Mouse (Mus musculus) heart, postnatal 0 days (tissue): ENCODE results near the gene Pole. TPM values are rescaled to one million over a fixed set of nuclear protein-coding genes. Genes with fewer than 3 reads are reported as not detected.

Experiments
- ATAC-seq: fragments of 200-750 bp; cut with Nextera tagmentation; 2 replicates; pipeline ENCODE4 v1.8.0; 2017; ENCODE audit warnings: low read depth, moderate number of reproducible peaks, moderate library complexity; ENCODE audit not compliant: insufficient read depth
- DNase-seq: peaks from one replicate; pipeline ENCODE4 v3.0.0-alpha.2; 2016; ENCODE audit warnings: low spot score
- H3K27ac ChIP-seq: fragments of 300-500 bp; sonication (generic); 2 replicates; pipeline ENCODE4 v1.5.1; 2014; ENCODE audit warnings: low read depth, mild to moderate bottlenecking
- H3K27me3 ChIP-seq: fragments of 300-500 bp; sonication (generic); 2 replicates; pipeline ENCODE4 v1.6.1; 2014; ENCODE audit warnings: low read length, mixed read lengths; ENCODE audit not compliant: control insufficient read depth, insufficient read depth
- H3K36me3 ChIP-seq: fragments of 300-500 bp; sonication (generic); replicated peaks from 2 replicates; pipeline ENCODE4 v1.6.1; 2014; ENCODE audit warnings: low read length, mixed read lengths; ENCODE audit not compliant: control insufficient read depth, insufficient read depth
- H3K4me1 ChIP-seq: fragments of 300-500 bp; sonication (generic); 2 replicates; pipeline ENCODE4 v1.6.1; 2014; ENCODE audit warnings: antibody characterized with exemption; ENCODE audit not compliant: control insufficient read depth, insufficient read depth
- H3K4me2 ChIP-seq: fragments of 300-500 bp; sonication (generic); 2 replicates; pipeline ENCODE4 v1.6.1; 2014; ENCODE audit warnings: low read depth, mild to moderate bottlenecking, low read length, moderate library complexity
- H3K4me3 ChIP-seq: fragments of 300-500 bp; sonication (generic); 2 replicates; pipeline ENCODE4 v1.5.1; 2014; ENCODE audit warnings: low read depth, low read length
- H3K9ac ChIP-seq: fragments of 300-500 bp; sonication (generic); replicated peaks from 2 replicates; pipeline ENCODE4 v1.6.1; 2014; ENCODE audit warnings: low read depth, low read length, mixed read lengths
- H3K9me3 ChIP-seq: fragments of 300-500 bp; sonication (generic); replicated peaks from 2 replicates; pipeline ENCODE4 v1.6.1; 2016; ENCODE audit warnings: low read length; ENCODE audit not compliant: control insufficient read depth
- CTCF ChIP-seq: IDR thresholded peaks from 2 replicates; pipeline ENCODE4 v1.5.1; 2016; ENCODE audit warnings: antibody characterized with exemption, control low read depth, low read depth
- EP300 ChIP-seq: IDR thresholded peaks from 2 replicates; pipeline ENCODE4 v1.6.1; 2016; ENCODE audit warnings: antibody characterized with exemption, low read depth
- WGBS: fragments of 180-500 bp; shearing (Covaris S2); extraction: QIAGEN DNeasy Blood & Tissue Kit; methylation state at CpG from one replicate; pipeline ENCODE4 v1.1.7; 2014; 5-methylcytosine and 5-hydroxymethylcytosine counted together
- polyA plus RNA-seq: library from polyadenylated mRNA; unstranded; fragments of >200 nt; fragmentation: Nextera tagmentation; extraction: Ambion mirVana; gene quantifications from 2 replicates; pipeline ENCODE4 v1.2.1, GENCODE M21; 2015
- total RNA-seq: library from RNA; depleted of rRNA; stranded (reverse); fragments of >200 nt; gene quantifications from 2 replicates; pipeline ENCODE4 v1.2.3, GENCODE M21; 2014; ENCODE audit warnings: low replicate concordance

Pole gene
- total and polyA plus RNA-seq, 2 experiments from 2014 or later = 3.6 to 12.8 TPM

GRCm38 (mm10) chr5:110274147-110274546 lies 12.0 kb upstream of the Pole start:
- H3K4me2 ChIP-seq = no peak overlapping the region
- no peak for ATAC-seq
- TF ChIP-seq EP300 (no peak), CTCF (no peak)
- no peak overlapping the region for H3K4me3 ChIP-seq
- H3K4me1 ChIP-seq = no peaks in the 10 kb centered on the region
- 75% methylated on average over 4 of the region's 4 CpGs for WGBS
- H3K9ac ChIP-seq = no peak overlapping the region
- no peak overlapping the region for H3K27ac ChIP-seq
- DNase-seq = no peak
- H3K9me3 ChIP-seq = no peaks in the 10 kb centered on the region
- no peaks in the 10 kb centered on the region for H3K27me3 ChIP-seq
- peaks cover 4% of the 10 kb centered on the region; the same call in 1 of the 2 replicates for H3K36me3 ChIP-seq

- no peak overlapping the region for H3K4me2 ChIP-seq
- no peaks in the 10 kb centered on the region for H3K4me1 ChIP-seq
- no peak overlapping the region for H3K4me3 ChIP-seq
- TF ChIP-seq CTCF = no peak
- TF ChIP-seq EP300 = no peak
- H3K36me3 ChIP-seq = peaks cover 4% of the 10 kb centered on the region; the same call in 1 of the 2 replicates
- no peak overlapping the region for H3K27ac ChIP-seq
- no peaks in the 10 kb centered on the region for H3K27me3 ChIP-seq
- H3K9ac ChIP-seq = no peak overlapping the region
- DNase-seq (no peak), ATAC-seq (no peak)
- WGBS = 61% methylated on average over 2 of the region's 2 CpGs
- H3K9me3 ChIP-seq = no peaks in the 10 kb centered on the region
Measured at GRCm38 (mm10) chr5:110274846-110275245, 11.3 kb upstream of the Pole start.

- TF ChIP-seq EP300 = no peak
- no peak for TF ChIP-seq CTCF
- Histone ChIP-seq H3K9me3 (no peaks in the 10 kb centered on the region), H3K4me1 (no peaks in the 10 kb centered on the region), H3K36me3 (peaks cover 4% of the 10 kb centered on the region; the same call in 1 of the 2 replicates), H3K27me3 (no peaks in the 10 kb centered on the region), H3K4me2 (no peak overlapping the region), H3K9ac (no peak overlapping the region), H3K27ac (no peak overlapping the region), H3K4me3 (no peak overlapping the region)
- ATAC-seq = no peak
- no peak for DNase-seq
- 71% methylated on average over 2 of the region's 2 CpGs for WGBS
Measured at GRCm38 (mm10) chr5:110276391-110276790, 9.7 kb upstream of the Pole start.

- no peak overlapping the region for H3K27ac ChIP-seq
- H3K36me3 ChIP-seq = peaks cover 4% of the 10 kb centered on the region; the same call in 1 of the 2 replicates
- H3K4me2 ChIP-seq = no peak overlapping the region
- no peak for TF ChIP-seq EP300
- TF ChIP-seq CTCF = no peak
- DNase-seq (no peak), ATAC-seq (no peak)
- no peaks in the 10 kb centered on the region for H3K27me3 ChIP-seq
- H3K9ac ChIP-seq = no peak overlapping the region
- no peak overlapping the region for H3K4me3 ChIP-seq
- no peaks in the 10 kb centered on the region for H3K4me1 ChIP-seq
- WGBS = 84% methylated on average over 1 of the region's 1 CpGs
- H3K9me3 ChIP-seq = no peaks in the 10 kb centered on the region
Measured at GRCm38 (mm10) chr5:110276910-110277309, 9.2 kb upstream of the Pole start.

- Histone ChIP-seq H3K4me2 (no peak overlapping the region), H3K9ac (no peak overlapping the region), H3K4me3 (no peak overlapping the region), H3K27ac (no peak overlapping the region), H3K9me3 (no peaks in the 10 kb centered on the region), H3K36me3 (peaks cover 4% of the 10 kb centered on the region; the same call in 1 of the 2 replicates), H3K27me3 (no peaks in the 10 kb centered on the region), H3K4me1 (peaks cover 9% of the 10 kb centered on the region)
- ATAC-seq = no peak
- no peak for DNase-seq
- WGBS = 64% methylated on average over 2 of the region's 2 CpGs
- TF ChIP-seq EP300 (no peak), CTCF (no peak)
Measured at GRCm38 (mm10) chr5:110281984-110282383, 4.1 kb upstream of the Pole start.

- H3K4me3 ChIP-seq = peak overlapping the region; percentile 71
- peaks cover 9% of the 10 kb centered on the region for H3K4me1 ChIP-seq
- H3K4me2 ChIP-seq = peak overlapping the region; percentile 79
- peak; percentile 42 for TF ChIP-seq CTCF
- no peak for TF ChIP-seq EP300
- no peaks in the 10 kb centered on the region for H3K9me3 ChIP-seq
- no peaks in the 10 kb centered on the region for H3K27me3 ChIP-seq
- DNase-seq (peak; percentile 17), ATAC-seq (no peak)
- peak overlapping the region; percentile 77; the same call in 1 of the 2 replicates for H3K9ac ChIP-seq
- H3K27ac ChIP-seq = no peak overlapping the region
- peaks cover 5% of the 10 kb centered on the region for H3K36me3 ChIP-seq
- WGBS = 6% methylated on average over 4 of the region's 4 CpGs
Measured at GRCm38 (mm10) chr5:110284536-110284935, 1.6 kb upstream of the Pole start.
